Mouse (Mus musculus) urinary bladder, postnatal 4 days (tissue): ENCODE data around the gene Cd8a.
"Not testable (repeated sequence)": the region's sequence is repeated elsewhere in the genome, so short reads cannot be mapped to it uniquely, and the experiment has no call there.

Experiments
- DNase-seq, 2 experiments: peaks; one replicate each; pipeline ENCODE4 v3.0.0; 2021 to 2022; ENCODE audit warnings: low spot score in 2 of 2

Gene Cd8a

GRCm38 (mm10) chr6:71373249-71373775, at the start of gene Cd8a:
Gene Cd8a (plus strand): TSS chr6:71373427.
- DNase-seq = no peak

- no peak for DNase-seq
These were observed 48.4 kb upstream of the Cd8a start for GRCm38 (mm10) chr6:71324816-71325215.

- no peak for DNase-seq
These were observed 43.3 kb upstream of the Cd8a start for GRCm38 (mm10) chr6:71329881-71330280.

- no peak for DNase-seq
These were observed 42.7 kb upstream of the Cd8a start for GRCm38 (mm10) chr6:71330486-71330885.

GRCm38 (mm10) chr6:71331491-71331890, 41.7 kb upstream of the Cd8a start:
- not testable (repeated sequence) for DNase-seq

GRCm38 (mm10) chr6:71332236-71332965, 40.8 kb upstream of the Cd8a start:
- DNase-seq = no peak

- DNase-seq = no peak
These were observed 40.2 kb upstream of the Cd8a start for GRCm38 (mm10) chr6:71333031-71333430.

GRCm38 (mm10) chr6:71333578-71334273, 39.5 kb upstream of the Cd8a start:
- no peak for DNase-seq

- no peak for DNase-seq
These were observed 35.6 kb upstream of the Cd8a start for GRCm38 (mm10) chr6:71337666-71338065.

GRCm38 (mm10) chr6:71338941-71339340, 34.3 kb upstream of the Cd8a start:
- no peak for DNase-seq

GRCm38 (mm10) chr6:71339351-71339750, 33.9 kb upstream of the Cd8a start:
- no peak for DNase-seq

GRCm38 (mm10) chr6:71341179-71341578, 32.0 kb upstream of the Cd8a start:
- no peak for DNase-seq

- DNase-seq = no peak
These were observed 25.2 kb upstream of the Cd8a start for GRCm38 (mm10) chr6:71348006-71348405.

GRCm38 (mm10) chr6:71351201-71351600, 22.0 kb upstream of the Cd8a start:
- no peak for DNase-seq

GRCm38 (mm10) chr6:71352201-71352600, 21.0 kb upstream of the Cd8a start:
- DNase-seq = no peak

- no peak for DNase-seq
These were observed 20.3 kb upstream of the Cd8a start for GRCm38 (mm10) chr6:71352866-71353427.

- DNase-seq = no peak
These were observed 19.5 kb upstream of the Cd8a start for GRCm38 (mm10) chr6:71353722-71354121.

- DNase-seq = no peak
These were observed 15.7 kb upstream of the Cd8a start for GRCm38 (mm10) chr6:71357493-71357892.

- no peak for DNase-seq
These were observed 13.0 kb upstream of the Cd8a start for GRCm38 (mm10) chr6:71360221-71360620.

GRCm38 (mm10) chr6:71360751-71361150, 12.5 kb upstream of the Cd8a start:
- DNase-seq = no peak

GRCm38 (mm10) chr6:71361156-71361670, 12.0 kb upstream of the Cd8a start:
- DNase-seq = no peak

- no peak for DNase-seq
These were observed 9.2 kb upstream of the Cd8a start for GRCm38 (mm10) chr6:71363995-71364394.
